Mouse (Mus musculus) midbrain, embryonic 14.5 days (tissue): Measurements from ENCODE around the gene Ranbp17. TPM values are rescaled to one million over a fixed set of nuclear protein-coding genes. Genes with fewer than 3 reads are reported as not detected.

Experiments used
- ATAC-seq: fragments of 200-750 bp; cut with Nextera tagmentation; 2 replicates; pipeline ENCODE4 v1.8.0; 2017; ENCODE audit warnings: moderate number of reproducible peaks, moderate library complexity; ENCODE audit not compliant: low FRiP score, low TSS enrichment
- DNase-seq: peaks from one replicate; pipeline ENCODE4 v3.0.0-alpha.2; 2015
- H3K27ac ChIP-seq: fragments of 300-500 bp; sonication (generic); replicated peaks from 2 replicates; pipeline ENCODE4 v1.5.1; 2014; ENCODE audit warnings: mild to moderate bottlenecking, low read depth, low read length, moderate library complexity
- H3K27me3 ChIP-seq: fragments of 300-500 bp; sonication (generic); 2 replicates; pipeline ENCODE4 v1.6.1; 2014; ENCODE audit warnings: low read length, control low read depth, mixed read lengths; ENCODE audit not compliant: control insufficient read depth, insufficient read depth
- H3K36me3 ChIP-seq: fragments of 300-500 bp; sonication (generic); 2 replicates; pipeline ENCODE4 v1.6.1; 2014; ENCODE audit warnings: low read length, control low read depth; ENCODE audit not compliant: control insufficient read depth, insufficient read depth
- H3K4me1 ChIP-seq: fragments of 300-500 bp; sonication (generic); 2 replicates; pipeline ENCODE4 v1.6.1; 2014; ENCODE audit warnings: mild to moderate bottlenecking, antibody characterized with exemption, low read length, control low read depth; ENCODE audit not compliant: control insufficient read depth, insufficient read depth
- H3K4me2 ChIP-seq: fragments of 300-500 bp; sonication (generic); 2 replicates; pipeline ENCODE4 v1.6.1; 2014; ENCODE audit warnings: mild to moderate bottlenecking, low read length, moderate library complexity
- H3K4me3 ChIP-seq: fragments of 300-500 bp; sonication (generic); replicated peaks from 2 replicates; pipeline ENCODE4 v1.5.1; 2014; ENCODE audit warnings: low read depth, low read length
- H3K9ac ChIP-seq: fragments of 300-500 bp; sonication (generic); replicated peaks from 2 replicates; pipeline ENCODE4 v1.6.1; 2014; ENCODE audit warnings: mild to moderate bottlenecking, low read length, moderate library complexity
- H3K9me3 ChIP-seq: fragments of 300-500 bp; sonication (generic); 2 replicates; pipeline ENCODE4 v1.6.1; 2016; ENCODE audit warnings: low read length, control low read depth, mixed read lengths; ENCODE audit not compliant: control insufficient read depth
- WGBS: fragments of 180-500 bp; shearing (Covaris S2); extraction: QIAGEN DNeasy Blood & Tissue Kit; methylation state at CpG from one replicate; pipeline ENCODE4 v1.1.7; 2014; 5-methylcytosine and 5-hydroxymethylcytosine counted together
- polyA plus RNA-seq: library from polyadenylated mRNA; unstranded; fragments of >200 nt; fragmentation: Nextera tagmentation; extraction: Ambion mirVana; gene quantifications from 2 replicates; pipeline ENCODE4 v1.2.1, GENCODE M21; 2014

Gene Ranbp17
- polyA plus RNA-seq, 1 experiment from 2014 or later = 10.0 TPM

DNA sequence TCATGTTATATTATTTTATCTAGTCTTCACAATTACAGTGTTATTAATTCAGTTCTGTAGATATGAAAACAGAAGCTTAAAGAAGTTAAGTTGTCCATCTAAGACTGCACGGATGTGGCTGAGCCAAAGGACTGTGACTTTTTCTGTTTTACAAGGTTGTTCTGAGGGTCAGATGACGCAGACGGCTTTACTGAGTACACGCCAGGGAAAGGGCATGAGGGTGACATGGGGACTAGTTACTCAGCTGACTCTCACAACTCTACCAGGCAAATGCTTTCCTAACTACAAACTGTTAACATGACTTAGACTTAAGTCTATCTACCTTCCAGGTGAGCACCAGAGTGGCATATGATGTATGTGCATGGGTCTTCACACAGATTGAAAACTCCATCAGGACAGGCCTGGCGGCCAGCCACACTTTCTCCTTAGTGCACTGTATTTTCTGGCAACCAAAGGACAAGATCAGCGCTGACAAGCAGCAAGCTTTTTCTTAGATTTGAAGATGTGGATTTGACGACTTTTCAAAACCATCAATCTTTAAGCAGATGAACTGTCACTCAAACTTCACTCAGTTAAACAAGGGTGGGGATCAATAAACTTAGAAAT, 194.4 kb downstream of the Ranbp17 start:
- ATAC-seq = no peak
- DNase-seq = no peak
- 88% methylated on average over 7 of the region's 7 CpGs for WGBS

DNA sequence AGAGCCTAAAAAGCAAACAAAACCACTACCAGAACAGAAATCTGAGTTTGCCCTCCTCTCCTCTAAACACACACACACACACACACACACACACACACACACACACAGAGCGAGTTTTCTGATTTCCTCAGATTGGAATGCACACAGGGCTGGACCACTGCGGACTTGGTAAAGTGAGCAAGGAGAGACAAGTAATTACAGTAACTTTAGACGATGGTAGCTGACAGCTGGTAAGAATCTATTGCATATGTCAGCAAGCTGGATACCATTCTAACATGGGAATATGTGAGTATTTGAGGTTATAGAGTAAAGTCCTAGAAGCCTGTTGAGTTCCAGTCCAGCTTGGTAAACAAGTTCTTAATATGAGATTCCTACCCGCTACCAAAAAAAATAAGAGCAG, 204.0 kb downstream of the Ranbp17 start:
- Histone ChIP-seq H3K9ac (no peak overlapping the region), H3K4me1 (no peaks in the 10 kb centered on the region), H3K4me2 (no peak overlapping the region), H3K36me3 (no peaks in the 10 kb centered on the region), H3K27ac (no peak overlapping the region), H3K27me3 (no peaks in the 10 kb centered on the region), H3K9me3 (no peaks in the 10 kb centered on the region), H3K4me3 (no peak overlapping the region)
- 81% methylated on average over 4 of the region's 4 CpGs for WGBS
- ATAC-seq (no peak), DNase-seq (no peak)

More for the DNA sequence above, 194.4 kb downstream of the Ranbp17 start:
- no peaks in the 10 kb centered on the region for H3K4me1 ChIP-seq
- H3K9me3 ChIP-seq = no peaks in the 10 kb centered on the region
- no peak overlapping the region for H3K9ac ChIP-seq
- H3K36me3 ChIP-seq = 0 out of 2 replicates have a peak, but pooled peaks cover 2% of the 10 kb centered on the region
- H3K4me3 ChIP-seq = no peak overlapping the region
- H3K27me3 ChIP-seq = no peaks in the 10 kb centered on the region
- H3K27ac ChIP-seq = no peak overlapping the region
- no peak overlapping the region for H3K4me2 ChIP-seq

DNA sequence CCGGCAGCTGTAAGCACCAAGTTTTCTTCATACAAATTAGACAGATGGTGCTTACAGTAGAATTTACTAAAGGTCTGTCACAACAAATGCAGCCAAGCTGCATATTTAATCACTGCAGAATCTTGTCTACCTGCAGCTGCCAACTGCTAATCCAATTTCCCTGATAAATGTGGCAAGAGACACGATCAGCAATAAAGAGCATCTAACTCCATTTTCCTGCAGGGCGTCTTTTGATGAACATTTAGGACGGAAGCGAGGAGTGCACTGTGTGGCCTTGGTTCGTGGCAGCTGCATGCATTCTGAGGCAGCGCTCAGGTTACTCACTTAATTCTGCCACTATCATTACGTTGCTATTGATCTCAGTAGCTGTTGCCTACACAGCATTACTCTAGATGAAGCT, 212.7 kb downstream of the Ranbp17 start:
- Histone ChIP-seq H3K27me3 (no peaks in the 10 kb centered on the region), H3K9me3 (no peaks in the 10 kb centered on the region), H3K4me2 (no peak overlapping the region), H3K4me3 (no peak overlapping the region), H3K4me1 (peaks cover 11% of the 10 kb centered on the region; the same call in 1 of the 2 replicates), H3K27ac (no peak overlapping the region), H3K9ac (no peak overlapping the region), H3K36me3 (no peaks in the 10 kb centered on the region)
- DNase-seq (peak; percentile 45), ATAC-seq (no peak)
- 28% methylated on average over 8 of the region's 8 CpGs for WGBS

DNA sequence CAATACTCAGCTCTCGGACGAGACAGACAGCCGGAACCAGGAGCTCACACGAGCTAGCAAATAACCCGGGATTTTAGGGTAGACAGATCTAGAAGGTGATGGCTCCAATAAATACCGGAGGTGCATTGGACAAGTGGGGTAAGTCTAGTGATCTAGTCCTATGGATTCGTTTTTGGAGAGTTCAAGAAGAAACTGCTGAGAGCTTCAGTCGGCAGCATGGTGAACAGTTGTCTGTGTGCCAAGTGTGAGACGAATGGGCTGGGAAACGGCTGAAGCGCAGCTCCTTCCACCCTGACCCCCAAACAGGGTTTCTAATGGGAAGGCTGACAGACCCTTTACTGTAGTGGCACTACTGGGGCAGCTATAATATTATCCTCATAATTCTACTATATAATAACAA, 214.2 kb downstream of the Ranbp17 start:
- Histone ChIP-seq H3K4me2 (no peak overlapping the region), H3K27ac (no peak overlapping the region), H3K27me3 (no peaks in the 10 kb centered on the region), H3K9ac (no peak overlapping the region), H3K4me3 (no peak overlapping the region), H3K4me1 (peaks cover 11% of the 10 kb centered on the region; the same call in 1 of the 2 replicates), H3K36me3 (no peaks in the 10 kb centered on the region), H3K9me3 (no peaks in the 10 kb centered on the region)
- 58% methylated on average over 11 of the region's 11 CpGs for WGBS
- DNase-seq = peak; percentile 37
- ATAC-seq = no peak; the same call in 1 of the 2 replicates

DNA sequence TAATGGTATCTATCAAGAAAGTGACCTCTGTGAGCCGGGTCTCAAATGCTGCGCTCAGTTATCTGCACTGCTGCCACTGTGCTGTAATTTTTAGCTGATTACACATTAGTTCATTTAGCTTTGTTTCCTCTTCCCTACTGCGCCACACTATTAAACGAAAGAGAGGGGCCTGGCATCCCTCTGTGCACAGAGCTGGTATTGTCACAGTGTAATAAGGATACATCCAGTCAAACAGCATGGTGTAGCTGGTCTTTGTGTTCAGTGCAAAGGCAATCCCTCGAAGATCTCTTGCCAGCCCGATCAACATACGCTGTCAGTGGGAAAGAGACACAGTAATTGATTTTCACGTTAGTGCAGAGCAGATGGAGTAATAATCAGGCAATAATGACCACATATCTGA, 216.4 kb downstream of the Ranbp17 start:
- H3K9me3 ChIP-seq = no peaks in the 10 kb centered on the region
- no peaks in the 10 kb centered on the region for H3K36me3 ChIP-seq
- no peak overlapping the region for H3K4me3 ChIP-seq
- peaks cover 11% of the 10 kb centered on the region; the same call in 1 of the 2 replicates for H3K4me1 ChIP-seq
- H3K27ac ChIP-seq = no peak overlapping the region
- ATAC-seq (no peak), DNase-seq (peak; percentile 39)
- H3K4me2 ChIP-seq = no peak overlapping the region
- no peaks in the 10 kb centered on the region for H3K27me3 ChIP-seq
- H3K9ac ChIP-seq = no peak overlapping the region
- WGBS = 45% methylated on average over 8 of the region's 8 CpGs

DNA sequence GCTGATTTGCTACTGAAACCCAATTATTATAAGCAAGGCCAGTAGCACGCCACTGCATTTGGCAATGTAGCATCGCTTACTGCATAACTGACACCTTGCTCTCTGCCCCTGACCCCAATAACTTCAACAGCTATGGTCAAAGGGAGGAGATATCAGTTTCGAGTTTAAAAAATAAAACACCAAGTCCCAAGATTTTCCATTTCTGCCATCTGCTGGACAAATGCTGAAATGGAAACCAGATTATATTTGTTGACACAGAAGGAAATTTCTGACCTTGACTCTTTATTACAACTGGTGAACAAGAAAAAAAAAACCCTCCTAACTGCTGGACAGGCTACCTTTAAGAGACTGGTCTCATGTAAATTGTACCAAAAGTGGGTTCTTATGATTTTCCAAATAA, 218.1 kb downstream of the Ranbp17 start:
- Histone ChIP-seq H3K4me1 (0 out of 2 replicates have a peak, but pooled peaks cover 3% of the 10 kb centered on the region), H3K36me3 (no peaks in the 10 kb centered on the region), H3K9ac (no peak overlapping the region), H3K4me2 (no peak overlapping the region), H3K9me3 (no peaks in the 10 kb centered on the region), H3K27ac (no peak overlapping the region), H3K27me3 (no peaks in the 10 kb centered on the region), H3K4me3 (no peak overlapping the region)
- ATAC-seq (no peak), DNase-seq (peak; percentile 73)
- 61% methylated on average over 3 of the region's 3 CpGs for WGBS

DNA sequence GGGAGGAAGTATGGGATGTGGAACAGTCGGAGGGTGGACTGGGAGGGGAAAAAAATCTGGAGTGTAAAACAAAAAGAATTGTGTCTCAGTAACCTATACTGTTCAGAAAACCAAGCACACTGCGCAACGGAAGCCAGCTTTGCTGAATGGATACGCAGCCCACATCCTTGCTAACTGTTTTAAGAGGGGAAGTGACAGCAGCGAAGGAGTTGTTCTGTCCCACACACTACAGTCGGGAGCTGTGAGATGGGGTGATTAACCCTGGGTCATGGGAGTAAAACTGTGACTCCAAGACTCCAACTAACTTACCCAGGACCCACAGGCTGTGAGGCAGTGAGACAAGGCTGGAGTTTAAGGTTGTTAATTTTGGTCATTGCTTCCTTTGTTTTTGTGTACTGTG, 219.5 kb downstream of the Ranbp17 start:
- H3K9ac ChIP-seq = no peak overlapping the region
- no peak overlapping the region for H3K27ac ChIP-seq
- H3K9me3 ChIP-seq = no peaks in the 10 kb centered on the region
- ATAC-seq = no peak
- no peak overlapping the region for H3K4me2 ChIP-seq
- no peak overlapping the region for H3K4me3 ChIP-seq
- no peak for DNase-seq
- no peaks in the 10 kb centered on the region for H3K4me1 ChIP-seq
- H3K27me3 ChIP-seq = no peaks in the 10 kb centered on the region
- 90% methylated on average over 6 of the region's 6 CpGs for WGBS
- H3K36me3 ChIP-seq = no peaks in the 10 kb centered on the region

DNA sequence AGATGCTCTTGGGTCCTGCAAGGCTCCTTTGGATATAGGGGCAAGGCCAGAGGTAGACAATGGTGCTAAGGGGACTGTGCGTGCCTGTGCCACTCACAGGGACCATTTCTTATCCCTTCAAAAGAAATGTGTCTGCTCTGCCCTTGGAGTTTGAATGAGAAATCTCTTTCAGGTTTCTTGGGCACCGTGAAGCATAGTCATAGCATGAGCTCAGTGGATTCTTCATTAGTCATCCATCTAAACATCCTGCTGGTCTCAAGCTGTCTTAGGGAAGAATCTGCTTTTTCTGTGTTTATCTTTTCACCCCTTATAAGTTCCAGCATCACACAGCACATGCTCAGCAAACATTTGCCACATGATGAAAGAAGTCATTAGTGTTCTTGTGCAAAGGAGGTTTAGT, 235.0 kb downstream of the Ranbp17 start:
- ATAC-seq (no peak), DNase-seq (no peak)
- Histone ChIP-seq H3K4me3 (no peak overlapping the region), H3K27me3 (no peaks in the 10 kb centered on the region), H3K36me3 (0 out of 2 replicates have a peak, but pooled peaks cover 3% of the 10 kb centered on the region), H3K9me3 (no peaks in the 10 kb centered on the region), H3K4me1 (no peaks in the 10 kb centered on the region), H3K4me2 (no peak overlapping the region), H3K9ac (no peak overlapping the region), H3K27ac (no peak overlapping the region)
- WGBS = 93% methylated on average over 2 of the region's 2 CpGs

DNA sequence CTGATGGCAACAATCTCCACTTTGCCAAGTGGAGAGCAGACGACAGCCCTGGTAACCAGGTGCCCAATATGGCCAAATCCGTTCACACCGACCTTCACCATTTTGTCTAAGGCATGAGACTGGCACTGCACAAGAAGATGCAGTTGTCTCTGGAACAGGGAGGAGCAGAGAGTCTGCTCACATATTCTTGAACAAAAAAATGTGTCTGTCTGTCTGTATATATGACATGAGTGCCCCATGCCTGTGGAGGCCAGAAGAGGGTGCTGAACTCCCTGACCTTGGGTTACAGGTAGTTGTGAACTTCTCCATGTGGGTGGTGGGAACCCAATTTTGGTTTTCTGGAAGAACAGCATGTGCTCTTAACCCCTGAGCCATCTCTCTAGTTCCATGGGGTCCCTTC, 236.9 kb downstream of the Ranbp17 start, which contains the start of gene Gm12117:
Gm12117 (minus strand) TSS at position 101 of the 400 bp plus-strand sequence.
- Histone ChIP-seq H3K36me3 (no peaks in the 10 kb centered on the region), H3K4me1 (no peaks in the 10 kb centered on the region), H3K9me3 (no peaks in the 10 kb centered on the region), H3K4me2 (no peak within 1 kb of the TSS), H3K4me3 (no peak within 1 kb of the TSS), H3K27ac (no peak within 1 kb of the TSS), H3K9ac (no peak within 1 kb of the TSS), H3K27me3 (no peaks in the 10 kb centered on the region)
- DNase-seq (no peak), ATAC-seq (no peak)
- 96% methylated on average over 3 of the region's 3 CpGs for WGBS
